Mouse (Mus musculus) olfactory bulb, adult 2 months (tissue): Measurements from ENCODE around the gene Nr2f6.

Experiments used
- CTCF ChIP-seq: fragments of 200-500 bp; IDR thresholded peaks from 2 replicates; pipeline ENCODE4 v1.5.1; 2012; ENCODE audit warnings: low read depth, mild to moderate bottlenecking, low read length, moderate library complexity; ENCODE audit not compliant: insufficient read depth
- POLR2A ChIP-seq: fragments of 200-500 bp; IDR thresholded peaks from 2 replicates; pipeline ENCODE4 v1.6.1; 2012; ENCODE audit warnings: mild to moderate bottlenecking, low read depth, low read length, moderate library complexity; ENCODE audit not compliant: insufficient read depth

DNA sequence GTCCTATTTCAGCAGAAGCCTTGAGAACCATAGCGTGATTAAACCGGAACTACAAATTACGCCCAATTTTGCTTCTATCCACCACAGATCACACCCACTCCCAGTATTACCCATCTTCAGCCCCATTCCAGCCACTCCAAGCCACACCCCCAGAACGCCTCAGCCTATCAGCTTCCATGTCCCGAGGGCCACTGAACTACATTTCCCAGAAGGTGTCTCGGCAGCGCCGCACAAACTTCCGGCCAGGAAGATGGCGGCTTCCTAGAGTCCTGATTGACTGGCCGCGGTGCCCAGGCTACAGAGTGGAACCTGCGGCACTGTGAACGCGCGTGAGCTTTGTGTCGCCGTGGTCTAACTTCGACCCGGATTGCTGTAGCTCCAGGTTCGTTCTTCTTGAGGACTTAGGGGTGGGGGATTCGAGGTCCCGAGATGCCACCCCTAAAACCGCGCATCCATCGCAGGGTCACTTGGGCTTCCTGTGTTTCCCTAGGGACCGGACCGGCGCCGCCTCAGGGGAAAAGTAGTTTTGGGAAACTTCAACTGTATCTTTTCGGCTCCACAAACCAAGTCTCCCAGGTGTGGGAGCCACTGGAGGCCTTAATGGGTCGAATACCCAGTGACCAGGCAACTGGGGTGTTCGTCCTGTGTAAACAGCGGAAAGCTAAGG is 15.0 kb upstream of the Nr2f6 start, which contains the start of gene Babam1:
- peak; percentile 69 for TF ChIP-seq POLR2A
- TF ChIP-seq CTCF, result no peak
